Mouse (Mus musculus) forebrain, embryonic 14.5 days (tissue): ENCODE data around the gene Rp2. TPM values are rescaled to one million over a fixed set of nuclear protein-coding genes. Genes with fewer than 3 reads are reported as not detected.
"Not testable (repeated sequence)": the region's sequence is repeated elsewhere in the genome, so short reads cannot be mapped to it uniquely, and the experiment has no call there.

ENCODE experiments used
- ATAC-seq: fragments of 200-750 bp; cut with Nextera tagmentation; 2 replicates; pipeline ENCODE4 v1.8.0; 2017; ENCODE audit warnings: mild to moderate bottlenecking, moderate library complexity
- DNase-seq: peaks from one replicate; pipeline ENCODE4 v3.0.0-alpha.2; 2015; ENCODE audit warnings: low spot score
- H3K27ac ChIP-seq: fragments of 300-500 bp; sonication (generic); 2 replicates; pipeline ENCODE4 v1.5.1; 2014; ENCODE audit warnings: low read depth, mild to moderate bottlenecking, control low read depth, low read length, moderate library complexity
- H3K27me3 ChIP-seq: fragments of 300-500 bp; sonication (generic); replicated peaks from 2 replicates; pipeline ENCODE4 v1.6.1; 2014; ENCODE audit warnings: low read length, control low read depth, mixed read lengths; ENCODE audit not compliant: control insufficient read depth, insufficient read depth
- H3K36me3 ChIP-seq: fragments of 300-500 bp; sonication (generic); 2 replicates; pipeline ENCODE4 v1.6.1; 2014; ENCODE audit warnings: low read length, control low read depth; ENCODE audit not compliant: control insufficient read depth, insufficient read depth
- H3K4me1 ChIP-seq: fragments of 300-500 bp; sonication (generic); 2 replicates; pipeline ENCODE4 v1.6.1; 2014; ENCODE audit warnings: antibody characterized with exemption, low read length, control low read depth; ENCODE audit not compliant: control insufficient read depth, insufficient read depth
- H3K4me2 ChIP-seq: fragments of 300-500 bp; sonication (generic); 2 replicates; pipeline ENCODE4 v1.6.1; 2014; ENCODE audit warnings: mild to moderate bottlenecking, control low read depth, low read length
- H3K4me3 ChIP-seq: fragments of 300-500 bp; sonication (generic); 2 replicates; pipeline ENCODE4 v1.5.1; 2014; ENCODE audit warnings: low read depth, low read length, control low read depth
- H3K9ac ChIP-seq: fragments of 300-500 bp; sonication (generic); 2 replicates; pipeline ENCODE4 v1.6.1; 2014; ENCODE audit warnings: mild to moderate bottlenecking, low read length, control low read depth, moderate library complexity
- H3K9me3 ChIP-seq: fragments of 300-500 bp; sonication (generic); replicated peaks from 2 replicates; pipeline ENCODE4 v1.6.1; 2016; ENCODE audit warnings: low read length, control low read depth, mixed read lengths; ENCODE audit not compliant: control insufficient read depth
- WGBS: fragments of 180-500 bp; shearing (Covaris S2); extraction: QIAGEN DNeasy Blood & Tissue Kit; methylation state at CpG from one replicate; pipeline ENCODE4 v1.1.7; 2014; 5-methylcytosine and 5-hydroxymethylcytosine counted together
- polyA plus RNA-seq: library from polyadenylated mRNA; unstranded; fragments of >200 nt; fragmentation: Nextera tagmentation; extraction: Ambion mirVana; gene quantifications from 2 replicates; pipeline ENCODE4 v1.2.1, GENCODE M21; 2014

Rp2 gene
- 13.4 and 17.8 TPM in 2 replicates for polyA plus RNA-seq

DNA sequence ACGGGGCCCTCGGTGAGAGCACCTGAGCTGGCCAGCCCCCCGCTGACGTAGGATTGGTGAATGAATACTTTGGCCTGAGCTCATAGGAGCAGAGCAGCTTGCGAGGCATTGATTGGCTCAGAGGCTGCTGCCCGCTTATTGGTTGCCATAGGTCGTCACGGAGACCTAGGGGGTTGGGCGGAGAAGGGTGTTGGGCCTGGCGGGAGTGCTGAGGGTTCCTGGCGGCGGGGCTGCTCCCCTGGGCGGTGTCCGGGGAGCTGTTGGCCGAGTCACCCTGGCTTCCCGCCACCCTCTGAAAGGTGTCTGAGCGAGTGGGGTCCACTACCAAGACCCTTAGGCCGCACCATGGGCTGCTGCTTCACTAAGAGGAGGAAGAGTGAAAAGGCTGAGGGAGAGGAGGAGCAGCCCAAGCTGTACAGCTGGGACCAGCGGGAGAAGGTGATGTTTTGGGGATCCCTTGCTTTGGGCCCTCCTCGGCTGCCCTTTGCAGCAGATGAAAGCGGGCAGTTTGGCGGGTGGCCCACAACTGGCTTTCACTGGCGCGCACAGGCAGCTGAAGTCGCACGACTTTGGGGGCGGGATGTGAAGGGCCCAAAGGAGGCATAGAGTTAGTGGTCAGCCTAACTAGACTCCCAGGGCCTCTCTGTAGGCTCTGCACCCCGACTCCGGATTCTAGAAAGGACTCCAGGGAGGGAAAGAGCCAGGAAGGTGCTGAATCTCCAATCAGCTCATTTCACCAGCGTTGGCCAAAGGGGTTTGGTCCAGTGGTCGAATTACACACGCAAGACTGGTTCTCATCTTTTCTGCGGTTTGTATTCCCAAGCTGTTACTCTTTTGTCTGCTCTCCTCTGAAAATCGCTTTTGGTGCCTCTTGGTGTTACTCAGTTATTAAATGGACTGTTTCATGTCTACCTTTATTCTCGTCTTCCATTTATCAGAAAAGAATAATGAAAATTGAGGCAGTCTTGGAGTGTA, at the start of gene Rp2:
Gene Rp2 (plus strand): TSS at position 91 of the 975 bp plus-strand sequence.
- peak; percentile 88 for DNase-seq
- ATAC-seq, result peak; percentile 99
- no peaks in the 10 kb centered on the region for H3K4me1 ChIP-seq
- peak within 1 kb of the TSS; percentile 54 for H3K4me2 ChIP-seq
- peak within 1 kb of the TSS; percentile 69 for H3K9ac ChIP-seq
- no peaks in the 10 kb centered on the region for H3K36me3 ChIP-seq
- whole genome bisulfite sequencing, result 21% methylated on average over 35 of the region's 35 CpGs
- peak within 1 kb of the TSS; percentile 39; the same call in 1 of the 2 replicates for H3K27ac ChIP-seq
- no peaks in the 10 kb centered on the region for H3K27me3 ChIP-seq
- no peaks in the 10 kb centered on the region for H3K9me3 ChIP-seq
- peak within 1 kb of the TSS; percentile 54 for H3K4me3 ChIP-seq

DNA sequence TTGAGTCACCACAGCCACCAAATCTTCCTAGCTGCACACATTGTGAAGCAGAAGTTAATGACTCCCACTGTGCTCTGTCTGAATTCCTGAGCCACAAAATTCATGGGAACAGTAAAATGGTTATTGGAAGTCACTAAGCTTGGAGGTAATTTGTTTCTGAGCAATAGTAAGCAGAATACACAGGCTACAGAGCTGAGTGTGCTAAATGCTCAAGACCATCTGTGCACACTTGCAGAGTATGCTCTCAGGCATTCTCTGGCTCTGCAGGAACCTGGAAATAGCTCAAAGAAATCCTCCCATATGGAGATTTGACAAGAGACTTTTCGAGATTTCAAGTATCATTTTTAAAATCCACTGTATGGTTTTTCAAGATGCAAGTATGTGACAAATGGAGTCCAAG, 31.5 kb upstream of the Rp2 start:
- H3K4me1 ChIP-seq, result no peaks in the 10 kb centered on the region
- no peak overlapping the region for H3K9ac ChIP-seq
- no peaks in the 10 kb centered on the region for H3K9me3 ChIP-seq
- H3K27ac ChIP-seq, result no peak overlapping the region
- no peak overlapping the region for H3K4me3 ChIP-seq
- H3K36me3 ChIP-seq, result no peaks in the 10 kb centered on the region
- peak; percentile 8 for DNase-seq
- WGBS, result 67% methylated on average over 1 of the region's 1 CpGs
- H3K27me3 ChIP-seq, result no peaks in the 10 kb centered on the region
- no peak; the same call in 1 of the 2 replicates for ATAC-seq
- no peak overlapping the region for H3K4me2 ChIP-seq

DNA sequence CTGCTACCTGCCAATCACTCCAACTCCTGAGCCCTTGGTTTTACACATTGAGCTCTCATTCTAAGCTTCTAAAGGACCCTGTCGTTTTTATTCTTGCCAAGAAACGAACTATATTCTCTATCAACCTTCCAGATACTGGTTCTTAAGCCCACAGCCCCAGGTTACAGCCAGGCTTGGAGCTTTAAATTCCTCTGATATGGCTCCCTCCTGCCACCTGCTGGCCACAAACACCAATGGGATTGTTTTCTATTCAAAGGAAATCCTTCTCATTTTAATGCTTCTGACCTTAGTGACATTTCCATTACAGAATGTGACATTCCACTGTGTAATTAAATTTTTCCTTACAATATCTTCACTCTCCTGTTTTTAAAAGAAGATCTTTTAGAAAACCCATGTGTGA, 28.6 kb upstream of the Rp2 start:
- Histone ChIP-seq H3K27ac (no peak overlapping the region), H3K4me2 (no peak overlapping the region), H3K9ac (no peak overlapping the region), H3K4me3 (no peak overlapping the region), H3K9me3 (no peaks in the 10 kb centered on the region), H3K36me3 (no peaks in the 10 kb centered on the region), H3K27me3 (no peaks in the 10 kb centered on the region), H3K4me1 (no peaks in the 10 kb centered on the region)
- DNase-seq (peak; percentile 41), ATAC-seq (no peak; the same call in 1 of the 2 replicates)
- 22% methylated on average over 2 of the region's 2 CpGs for WGBS

DNA sequence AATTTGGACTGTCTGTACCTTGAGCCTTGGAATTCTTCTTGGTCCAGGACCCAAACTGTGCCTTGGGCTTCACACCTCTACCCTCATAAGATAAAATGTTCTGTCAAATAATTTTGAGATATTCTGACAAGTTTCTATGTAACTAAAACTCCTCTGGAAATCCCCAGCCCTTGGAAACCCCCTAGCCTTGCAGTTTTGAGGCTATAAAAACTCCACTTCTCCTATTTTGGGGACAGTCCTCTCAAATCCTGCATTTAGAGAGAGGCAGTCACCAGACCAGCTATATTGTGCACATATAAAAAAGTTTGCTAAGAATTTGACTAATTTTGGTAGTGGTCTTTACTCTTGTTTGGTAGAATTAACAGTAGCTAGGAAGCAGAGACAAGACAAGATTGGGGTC, 19.3 kb upstream of the Rp2 start:
- Histone ChIP-seq H3K4me3 (no peak overlapping the region), H3K36me3 (no peaks in the 10 kb centered on the region), H3K4me2 (no peak overlapping the region), H3K4me1 (no peaks in the 10 kb centered on the region), H3K27me3 (no peaks in the 10 kb centered on the region), H3K9ac (no peak overlapping the region), H3K9me3 (no peaks in the 10 kb centered on the region), H3K27ac (no peak overlapping the region)
- DNase-seq (no peak), ATAC-seq (no peak)

DNA sequence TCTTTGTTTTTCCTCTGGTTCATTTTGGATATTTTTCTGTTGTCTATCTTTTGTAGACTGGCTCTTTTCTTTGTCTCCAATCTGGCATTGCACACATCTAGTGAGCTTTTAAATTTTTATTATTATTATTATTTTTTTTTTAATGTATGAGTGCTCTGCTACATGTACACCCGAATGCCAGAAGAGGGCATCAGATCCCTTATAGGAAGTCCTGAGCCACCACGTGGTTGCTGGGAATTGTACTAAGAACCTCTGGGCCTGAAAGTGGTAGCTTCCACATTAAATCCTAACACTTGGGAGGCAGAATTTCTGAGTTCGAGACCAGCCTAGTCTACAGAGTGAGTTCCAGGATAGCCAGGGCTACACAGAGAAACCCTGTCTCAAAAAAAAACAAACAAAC, 17.9 kb upstream of the Rp2 start:
- Histone ChIP-seq H3K36me3 (no peaks in the 10 kb centered on the region), H3K4me1 (no peaks in the 10 kb centered on the region), H3K27me3 (no peaks in the 10 kb centered on the region), H3K9me3 (no peaks in the 10 kb centered on the region), H3K27ac (no peak overlapping the region), H3K4me2 (no peak overlapping the region), H3K4me3 (no peak overlapping the region), H3K9ac (no peak overlapping the region)
- WGBS, result 56% methylated on average over 3 of the region's 3 CpGs
- ATAC-seq (no peak), DNase-seq (no peak)

DNA sequence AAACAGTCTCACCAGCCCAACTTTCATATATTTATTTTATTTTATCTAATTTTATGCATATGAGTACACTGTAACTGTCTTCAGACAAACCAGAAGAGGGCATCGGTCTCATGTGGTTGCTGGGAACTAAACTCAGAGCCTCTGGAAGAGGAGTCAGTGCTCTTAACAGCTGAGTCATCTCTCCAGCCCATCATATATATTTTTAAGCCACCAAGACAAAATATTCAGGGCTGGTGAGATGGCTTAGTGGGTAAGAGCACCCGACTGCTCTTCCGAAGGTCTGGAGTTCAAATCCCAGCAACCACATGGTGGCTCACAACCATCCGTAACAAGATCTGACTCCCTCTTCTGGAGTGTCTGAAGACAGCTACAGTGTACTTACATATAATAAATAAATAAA, 14.0 kb upstream of the Rp2 start:
- not testable (repeated sequence) for H3K4me3 ChIP-seq, H3K9me3 ChIP-seq, H3K27me3 ChIP-seq, DNase-seq, H3K4me2 ChIP-seq, H3K36me3 ChIP-seq, H3K27ac ChIP-seq, H3K4me1 ChIP-seq, H3K9ac ChIP-seq, ATAC-seq
- 95% methylated on average over 3 of the region's 4 CpGs for WGBS

DNA sequence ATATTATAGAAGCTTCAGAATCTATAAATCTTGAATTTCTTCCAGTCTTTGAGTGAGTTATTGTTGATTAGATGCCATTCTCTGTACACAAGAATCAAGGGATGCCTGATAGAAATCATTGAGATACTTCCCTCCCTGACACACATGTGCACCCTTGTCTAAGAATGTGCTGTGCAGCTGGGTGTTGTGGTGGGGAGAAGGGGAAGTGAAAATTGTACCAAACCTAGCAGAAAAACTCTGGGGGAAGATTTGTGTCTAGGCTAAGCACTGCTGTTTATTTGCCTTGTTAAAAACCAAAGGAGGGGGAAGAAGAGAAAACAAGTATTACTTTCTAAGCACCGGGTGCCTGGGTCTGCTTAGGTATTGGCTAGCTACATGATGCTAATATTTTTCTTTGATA, 9.0 kb upstream of the Rp2 start:
- no peak overlapping the region for H3K4me2 ChIP-seq
- 94% methylated on average over 1 of the region's 1 CpGs for WGBS
- H3K4me1 ChIP-seq, result no peaks in the 10 kb centered on the region
- H3K27me3 ChIP-seq, result no peaks in the 10 kb centered on the region
- DNase-seq (no peak), ATAC-seq (no peak)
- H3K4me3 ChIP-seq, result no peak overlapping the region
- H3K36me3 ChIP-seq, result no peaks in the 10 kb centered on the region
- H3K27ac ChIP-seq, result no peak overlapping the region
- no peak overlapping the region for H3K9ac ChIP-seq
- H3K9me3 ChIP-seq, result no peaks in the 10 kb centered on the region

DNA sequence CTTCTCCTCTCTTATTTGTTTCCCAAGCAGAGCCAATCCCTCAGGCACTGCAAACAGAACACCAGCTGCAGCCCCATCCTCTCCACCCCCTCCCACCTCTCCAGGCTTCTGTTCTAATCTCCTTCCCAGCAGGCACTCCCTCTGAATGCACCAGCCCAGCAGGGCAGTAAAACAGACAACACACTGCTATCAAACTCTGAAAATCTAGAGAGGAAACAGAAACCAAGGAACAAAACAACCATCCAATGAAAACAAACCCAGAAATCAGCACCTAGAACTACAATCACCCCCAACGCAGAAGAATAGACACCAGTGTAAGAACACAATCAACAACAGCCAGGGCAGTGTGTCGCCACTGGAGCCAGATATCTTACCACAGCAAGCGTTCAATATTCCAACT, 8.0 kb upstream of the Rp2 start:
- ATAC-seq, result no peak
- DNase-seq, result no peak
- WGBS, result 35% methylated on average over 3 of the region's 3 CpGs

DNA sequence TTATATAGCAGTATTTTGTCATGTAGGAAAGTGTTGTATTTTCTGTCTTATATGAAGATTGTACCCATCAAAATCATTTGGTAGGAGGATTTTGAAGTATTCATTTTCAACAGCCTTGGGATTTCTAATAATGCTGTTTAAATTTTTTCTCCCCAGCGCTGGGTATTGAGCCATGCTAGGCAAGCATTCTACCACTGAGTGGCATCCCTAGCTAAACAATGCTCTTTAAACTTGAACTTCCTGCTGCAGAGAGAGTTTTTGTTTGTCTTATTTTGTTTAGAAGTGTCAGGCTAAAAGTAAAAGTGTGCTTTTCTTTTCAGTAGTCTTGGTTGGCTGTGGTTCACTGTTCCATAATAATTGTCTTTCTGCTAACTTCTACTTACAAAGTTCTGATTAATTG, 1.8 kb downstream of the Rp2 start:
- Histone ChIP-seq H3K4me1 (no peaks in the 10 kb centered on the region), H3K4me3 (no peak overlapping the region), H3K4me2 (peak overlapping the region; percentile 37), H3K36me3 (no peaks in the 10 kb centered on the region), H3K27ac (no peak overlapping the region), H3K27me3 (no peaks in the 10 kb centered on the region), H3K9me3 (no peaks in the 10 kb centered on the region), H3K9ac (no peak overlapping the region)
- ATAC-seq (no peak), DNase-seq (no peak)
- 58% methylated on average over 1 of the region's 1 CpGs for WGBS

More for the DNA sequence above, 8.0 kb upstream of the Rp2 start:
- H3K27me3 ChIP-seq, result no peaks in the 10 kb centered on the region
- H3K9ac ChIP-seq, result no peak overlapping the region
- no peaks in the 10 kb centered on the region for H3K9me3 ChIP-seq
- H3K4me2 ChIP-seq, result no peak overlapping the region
- H3K27ac ChIP-seq, result no peak overlapping the region
- H3K36me3 ChIP-seq, result no peaks in the 10 kb centered on the region
- H3K4me1 ChIP-seq, result no peaks in the 10 kb centered on the region
- no peak overlapping the region for H3K4me3 ChIP-seq
